ENCODE assay signal across 8 mouse cellular contexts in genomic region chr13:23309495-23310011, GRCm38 (mm10). TPM values are rescaled to one million over a fixed set of nuclear protein-coding genes. Genes with fewer than 3 reads are reported as not detected.
DNase-seq lines count a peak whose midpoint lies in the region; ATAC-seq and TF ChIP-seq lines count a peak whose summit lies in the region.

No protein-coding gene starts in this region.

- H3K27me3 ChIP-seq in heart, embryonic 10.5 days (ENCODE audit: insufficient read depth, poor library complexity, severe bottlenecking) = peaks cover 41% of the 10 kb centered on the region
- H3K27me3 ChIP-seq in forebrain, embryonic 16.5 days (replicated peaks; ENCODE audit: control insufficient read depth, insufficient read depth, low read length) = peaks cover 54% of the 10 kb centered on the region
- H3K27me3 ChIP-seq in liver, embryonic 16.5 days (ENCODE audit: control insufficient read depth, insufficient read depth, low read depth, low read length) = peaks cover 65% of the 10 kb centered on the region

- in situ Hi-C loops in ES-E14 (cut with MboI; ENCODE audit: low sequenced_read_pairs in 2 of 2, unreplicated experiment in 2 of 2) = loop anchor here (5.0 to 25.0 kb wide), 3 partner anchors 98 to 1397 kb away; no protein-coding TSS in a partner anchor

- ATAC-seq in forebrain, embryonic 16.5 days = no peak
- no peak for ATAC-seq in liver, embryonic 16.5 days (ENCODE audit: low read depth)

- peak; percentile 84 for DNase-seq in heart, embryonic 10.5 days (ENCODE audit: low spot score)
- no peak for DNase-seq in heart, adult 9 months (ENCODE audit: low spot score in 2 of 2)
- DNase-seq in ES-E14 (ENCODE audit: low read depth, low spot score) = no peak
- no peak for DNase-seq in adrenal gland, adult 8-10 months
- no peak for DNase-seq in layer of hippocampus, adult 9-10 months (ENCODE audit: low spot score)
- no peak for DNase-seq in frontal cortex, postnatal 10 days (ENCODE audit: low spot score in 2 of 2)

- peak overlapping the region; percentile 55; the same call in 1 of the 2 replicates for H3K9ac ChIP-seq in ES-E14 (ENCODE audit: insufficient read depth, low read depth, low read length, poor library complexity, severe bottlenecking)
- H3K9ac ChIP-seq in forebrain, embryonic 16.5 days (replicated peaks; ENCODE audit: low read depth, low read length) = no peak overlapping the region; the same call in 1 of the 2 replicates
- H3K9ac ChIP-seq in liver, embryonic 16.5 days (ENCODE audit: low read depth, low read length) = 0 out of 2 replicates have a peak overlapping the region, but pooled peaks have one; percentile 24

- H3K4me3 ChIP-seq in heart, embryonic 10.5 days = peak overlapping the region; percentile 68
- H3K4me3 ChIP-seq in ES-E14 (ENCODE audit: insufficient read depth in 1 of 2, low read depth in 1 of 2, low read length in 2 of 2, poor library complexity in 1 of 2, severe bottlenecking in 1 of 2) = peak overlapping the region; percentile 72 to 87
- peak overlapping the region; percentile 41 for H3K4me3 ChIP-seq in forebrain, embryonic 16.5 days (replicated peaks; ENCODE audit: low read length)
- H3K4me3 ChIP-seq in liver, embryonic 16.5 days (ENCODE audit: low read depth, low read length) = peak overlapping the region; percentile 55

- peak overlapping the region; percentile 61 for H3K4me2 ChIP-seq in forebrain, embryonic 16.5 days (ENCODE audit: low read length)
- peak overlapping the region; percentile 75 for H3K4me2 ChIP-seq in liver, embryonic 16.5 days (ENCODE audit: low read depth, low read length)

- no peak overlapping the region for H3K27ac ChIP-seq in heart, embryonic 10.5 days
- H3K27ac ChIP-seq in ES-E14 (ENCODE audit: insufficient read depth, low read depth, low read length, poor library complexity, severe bottlenecking) = no peak overlapping the region
- no peak overlapping the region for H3K27ac ChIP-seq in forebrain, embryonic 16.5 days (ENCODE audit: low read length)
- no peak overlapping the region for H3K27ac ChIP-seq in liver, embryonic 16.5 days (ENCODE audit: low read length)

- H3K4me1 ChIP-seq in heart, embryonic 10.5 days = 0 out of 2 replicates have a peak, but pooled peaks cover 13% of the 10 kb centered on the region
- H3K4me1 ChIP-seq in ES-E14 (ENCODE audit: control insufficient read depth in 2 of 2, insufficient read depth in 2 of 2, low read length in 2 of 2, poor library complexity in 1 of 2) = peaks cover 0 to 2% of the 10 kb centered on the region in 2 experiments; a peak in 2 of 4 replicates
- peaks cover 22% of the 10 kb centered on the region for H3K4me1 ChIP-seq in forebrain, embryonic 16.5 days (replicated peaks; ENCODE audit: control insufficient read depth, insufficient read depth, low read length)
- H3K4me1 ChIP-seq in liver, embryonic 16.5 days (ENCODE audit: control insufficient read depth, low read depth, low read length) = peaks cover 2% of the 10 kb centered on the region; the same call in 1 of the 2 replicates

- WGBS in heart, embryonic 10.5 days = under 1% methylated on average over 28 of the region's 28 CpGs
- WGBS in forebrain, embryonic 16.5 days = 1% methylated on average over 28 of the region's 28 CpGs
- under 1% methylated on average over 28 of the region's 28 CpGs for WGBS in liver, embryonic 16.5 days (ENCODE audit: insufficient replicate concordance)

- no peaks in the 10 kb centered on the region for H3K9me3 ChIP-seq in heart, embryonic 10.5 days
- H3K9me3 ChIP-seq in ES-E14 (ENCODE audit: control insufficient read depth, insufficient read depth, low read depth, low read length) = no peaks in the 10 kb centered on the region
- no peaks in the 10 kb centered on the region for H3K9me3 ChIP-seq in forebrain, embryonic 16.5 days (ENCODE audit: control insufficient read depth, low read length)
- H3K9me3 ChIP-seq in liver, embryonic 16.5 days (replicated peaks; ENCODE audit: control insufficient read depth, low read length) = no peaks in the 10 kb centered on the region

- H3K36me3 ChIP-seq in heart, embryonic 10.5 days = no peaks in the 10 kb centered on the region
- H3K36me3 ChIP-seq in ES-E14 (ENCODE audit: control insufficient read depth, insufficient read depth, low read length, poor library complexity, severe bottlenecking) = no peaks in the 10 kb centered on the region
- no peaks in the 10 kb centered on the region for H3K36me3 ChIP-seq in forebrain, embryonic 16.5 days (ENCODE audit: control insufficient read depth, insufficient read depth)
- no peaks in the 10 kb centered on the region for H3K36me3 ChIP-seq in liver, embryonic 16.5 days (ENCODE audit: control insufficient read depth, insufficient read depth)

TF ChIP-seq in ES-E14, 5 proteins besides CTCF, POLR2A, EP300 and RAD21:
- TF ChIP-seq ZC3H11A (IDR thresholded peaks at IDR 0.05; ENCODE audit: borderline replicate concordance, low read depth, low read length) = no peak
- no peak for TF ChIP-seq ZNF384 (IDR thresholded peaks at IDR 0.05; ENCODE audit: low read depth, low read length)
- no peak for TF ChIP-seq CHD2 (IDR thresholded peaks at IDR 0.05; ENCODE audit: low read depth, low read length)
- no peak for TF ChIP-seq MAFK (IDR thresholded peaks at IDR 0.05; ENCODE audit: insufficient read depth, low read depth, low read length)
- no peak for TF ChIP-seq HCFC1 (IDR thresholded peaks at IDR 0.05; ENCODE audit: borderline replicate concordance, insufficient read depth, low read length)

RNA-seq across cellular contexts. Expression of gene Zfp322a, which starts 59.5 kb away (rescaled TPM):
- polyA plus RNA-seq in heart, embryonic 10.5 days (2016; fragmentation: Nextera tagmentation; extraction: Ambion mirVana) = 39.0 and 42.2 TPM in 2 replicates
- 15.8 and 15.9 TPM in 2 replicates for total RNA-seq in ES-E14 (2012; rRNA removed)
- 62.5 and 72.6 TPM in 2 replicates for polyA plus RNA-seq in forebrain, embryonic 16.5 days (2015; fragmentation: Nextera tagmentation; extraction: Ambion mirVana)
- polyA plus RNA-seq in liver, embryonic 16.5 days (2015; fragmentation: Nextera tagmentation; extraction: Ambion mirVana) = 12.0 and 13.1 TPM in 2 replicates
- 10 to 100 TPM; 20.0 to 26.5 (median 23.6) TPM for total RNA-seq in adrenal gland, adult 8-10 months (2022)
